Mouse (Mus musculus): ENCODE results near the gene Spaca3.

DNA sequence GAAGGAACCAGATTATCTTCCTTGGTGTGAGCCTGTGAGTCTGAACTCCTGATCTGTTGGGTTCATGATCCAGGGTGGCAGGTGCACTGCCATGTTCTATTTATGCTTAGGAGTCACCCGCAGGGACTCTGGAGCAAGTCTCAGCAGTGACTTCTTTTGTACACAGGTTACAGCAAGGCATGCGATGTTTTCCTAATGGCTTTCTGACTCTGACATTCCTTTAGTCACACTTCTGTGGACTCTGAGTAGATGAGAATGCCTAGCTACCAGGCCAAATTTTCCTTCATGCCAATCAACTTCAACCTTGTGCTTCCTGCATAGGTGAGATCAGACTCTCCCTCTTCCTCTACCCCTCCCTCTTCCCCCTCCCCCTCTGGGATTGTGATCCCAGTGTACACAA, 22.8 kb upstream of the Spaca3 start:
- no peak for TF ChIP-seq CTCF (conservative IDR thresholded peaks at IDR 0.05; ENCODE audit: insufficient read depth, insufficient read length, low read depth, low read length)
- no peak for TF ChIP-seq POLR2A (IDR thresholded peaks at IDR 0.05; ENCODE audit: low read depth, low read length)

Measured in kidney, adult 2 months (tissue).